26 mouse cellular contexts compared by ENCODE assay signal in genomic region chr1:159156428-159156827, GRCm38 (mm10).
A peak's percentile ranks its signal among the peaks of the same experiment; 100 is the strongest.
DNase-seq lines count a peak whose midpoint lies in the region; ATAC-seq and TF ChIP-seq lines count a peak whose summit lies in the region.
"Had no signal": no experiment of that assay in that cellular context is flagged by ENCODE, and none has a peak within 500 bp of the region (broad histone marks: within the 10 kb centered on the region; RNA-seq: fewer than 3 reads in every experiment).

No protein-coding gene starts in this region.

- no peak for ATAC-seq in kidney, embryonic 14.5 days (ENCODE audit: low FRiP score, low TSS enrichment)
- ATAC-seq in lung, embryonic 16.5 days (ENCODE audit: low read depth), result peak; percentile 80
- ATAC-seq: activated CD4-positive, CD25-positive, alpha-beta regulatory T cell, adult 4 months; forebrain, embryonic 15.5 days; hindbrain, postnatal 0 days; inflammation-experienced regulatory T-cells, adult 6 months had no signal

- 39% methylated on average over 3 of the region's 3 CpGs for WGBS in kidney, embryonic 14.5 days
- WGBS in lung, embryonic 16.5 days, result 54% methylated on average over 3 of the region's 3 CpGs

- no peak overlapping the region for H3K9ac ChIP-seq in kidney, embryonic 14.5 days (ENCODE audit: low read depth, low read length)
- no peak overlapping the region for H3K9ac ChIP-seq in lung, embryonic 16.5 days (ENCODE audit: low read length)
- H3K9ac ChIP-seq: embryonic facial prominence, embryonic 13.5 days; forebrain, embryonic 12.5 days; forebrain, embryonic 15.5 days; heart, embryonic 13.5 days; hindbrain, embryonic 14.5 days had no signal

- H3K27ac ChIP-seq in gastrocnemius, adult 2 months, result peak overlapping the region; percentile 38
- no peak overlapping the region for H3K27ac ChIP-seq in kidney, embryonic 14.5 days (ENCODE audit: low read depth, low read length)
- H3K27ac ChIP-seq in lung, embryonic 16.5 days (ENCODE audit: low read length), result no peak overlapping the region
- H3K27ac ChIP-seq: embryonic facial prominence, embryonic 10.5 days; embryonic facial prominence, embryonic 13.5 days; forebrain, embryonic 12.5 days; forebrain, embryonic 15.5 days; heart, embryonic 13.5 days; hindbrain, embryonic 14.5 days; hindbrain, postnatal 0 days had no signal

- no peaks in the 10 kb centered on the region for H3K36me3 ChIP-seq in kidney, embryonic 14.5 days (ENCODE audit: control insufficient read depth, insufficient read depth, low read length)
- H3K36me3 ChIP-seq in lung, embryonic 16.5 days (ENCODE audit: control insufficient read depth, insufficient read depth, low read length), result no peaks in the 10 kb centered on the region
- H3K36me3 ChIP-seq: embryonic facial prominence, embryonic 10.5 days; embryonic facial prominence, embryonic 13.5 days; forebrain, embryonic 12.5 days; forebrain, embryonic 15.5 days; heart, embryonic 13.5 days had no signal

- peak; percentile 22 for DNase-seq in gastrocnemius, adult 2 months
- DNase-seq in gastrocnemius, postnatal 14 days, result no peak
- peak; percentile 8 to 10 for DNase-seq in heart, postnatal 14 days
- no peak for DNase-seq in heart, postnatal 36 days
- DNase-seq in kidney, postnatal 4 days, result peak; percentile 14
- no peak for DNase-seq in lung, postnatal 36 days
- DNase-seq: adrenal gland, adult 8-10 months; adrenal gland, postnatal 25 days; cerebellum, adult 11-12 months; cerebellum, adult 8-10 months; cerebellum, postnatal 10 days; cerebellum, postnatal 36 days; embryo, embryonic 11 days; gastrocnemius, postnatal 10 days had no signal

- no peaks in the 10 kb centered on the region for H3K9me3 ChIP-seq in kidney, embryonic 14.5 days (ENCODE audit: control insufficient read depth, low read length)
- H3K9me3 ChIP-seq in lung, embryonic 16.5 days (ENCODE audit: control insufficient read depth, low read length), result no peaks in the 10 kb centered on the region
- H3K9me3 ChIP-seq: embryonic facial prominence, embryonic 10.5 days; embryonic facial prominence, embryonic 13.5 days; forebrain, embryonic 12.5 days; forebrain, embryonic 15.5 days; heart, embryonic 13.5 days had no signal

- H3K4me1 ChIP-seq in kidney, embryonic 14.5 days (ENCODE audit: control insufficient read depth, insufficient read depth, low read length), result no peaks in the 10 kb centered on the region
- H3K4me1 ChIP-seq in lung, embryonic 16.5 days (replicated peaks; ENCODE audit: control insufficient read depth, insufficient read depth, low read length), result no peaks in the 10 kb centered on the region; the same call in 1 of the 2 replicates
- H3K4me1 ChIP-seq: embryonic facial prominence, embryonic 10.5 days; embryonic facial prominence, embryonic 13.5 days; forebrain, embryonic 12.5 days; forebrain, embryonic 15.5 days had no signal

- TF ChIP-seq CTCF in gastrocnemius, adult 2 months (IDR thresholded peaks at IDR 0.05), result no peak

- no peak overlapping the region for H3K4me2 ChIP-seq in kidney, embryonic 14.5 days (replicated peaks; ENCODE audit: low read depth, low read length)
- H3K4me2 ChIP-seq in lung, embryonic 16.5 days (ENCODE audit: low read depth, low read length), result no peak overlapping the region
- H3K4me2 ChIP-seq: embryonic facial prominence, embryonic 13.5 days; forebrain, embryonic 12.5 days; forebrain, embryonic 15.5 days; heart, embryonic 13.5 days; hindbrain, embryonic 14.5 days had no signal

- H3K4me3 ChIP-seq in gastrocnemius, adult 2 months, result no peak overlapping the region
- no peak overlapping the region for H3K4me3 ChIP-seq in kidney, embryonic 14.5 days (ENCODE audit: low read length)
- no peak overlapping the region for H3K4me3 ChIP-seq in lung, embryonic 16.5 days (ENCODE audit: low read length)
- H3K4me3 ChIP-seq: embryonic facial prominence, embryonic 10.5 days; embryonic facial prominence, embryonic 13.5 days; erythroblast, embryonic 14.5 days; forebrain, embryonic 12.5 days; forebrain, embryonic 15.5 days; heart, embryonic 13.5 days had no signal

- H3K27me3 ChIP-seq in kidney, embryonic 14.5 days (ENCODE audit: control insufficient read depth, insufficient read depth, low read length), result no peaks in the 10 kb centered on the region
- no peaks in the 10 kb centered on the region for H3K27me3 ChIP-seq in lung, embryonic 16.5 days (ENCODE audit: control insufficient read depth, insufficient read depth, low read depth, low read length)
- H3K27me3 ChIP-seq: embryonic facial prominence, embryonic 13.5 days; forebrain, embryonic 12.5 days; forebrain, embryonic 15.5 days; heart, embryonic 13.5 days had no signal

- intact Hi-C loops in gastrocnemius, adult 2 months (cut with DNase I), result no loop called here
- intact Hi-C loops in gastrocnemius, postnatal 14 days (cut with DNase I; ENCODE audit: low total_unique reads), result no loop called here
- intact Hi-C loops in heart, postnatal 14 days (cut with DNase I), result no loop called here
- intact Hi-C loops in heart, postnatal 36 days (cut with DNase I), result no loop called here

Comparison
In these comparisons a context has a peak if more than half of its experiments do, and no peak if none do; other contexts are left out.
1. DNase-seq: peak in gastrocnemius, adult 2 months (single experiment), heart, postnatal 14 days (2 of 2) and kidney, postnatal 4 days (2 of 2); none in gastrocnemius, postnatal 14 days (single experiment), heart, postnatal 36 days (0 of 2) and lung, postnatal 36 days (single experiment).